Mouse (Mus musculus) gastrocnemius, postnatal 25 days (tissue): ENCODE results near the gene Rbfox1. TPM values are rescaled to one million over a fixed set of nuclear protein-coding genes. Genes with fewer than 3 reads are reported as not detected.
A peak's percentile ranks its signal among the peaks of the same experiment; 100 is the strongest.

Experiments
- DNase-seq: peaks from one replicate; pipeline ENCODE4 v3.0.0; 2022
- total RNA-seq, 2 experiments: library from RNA; stranded (reverse); gene quantifications; 1 replicate in 1 of 2; 2 replicates in 1 of 2; pipeline ENCODE4 v1.2.3; 2021

Gene Rbfox1
- total RNA-seq, 2 experiments from 2014 or later: 146 to 174 TPM

DNA sequence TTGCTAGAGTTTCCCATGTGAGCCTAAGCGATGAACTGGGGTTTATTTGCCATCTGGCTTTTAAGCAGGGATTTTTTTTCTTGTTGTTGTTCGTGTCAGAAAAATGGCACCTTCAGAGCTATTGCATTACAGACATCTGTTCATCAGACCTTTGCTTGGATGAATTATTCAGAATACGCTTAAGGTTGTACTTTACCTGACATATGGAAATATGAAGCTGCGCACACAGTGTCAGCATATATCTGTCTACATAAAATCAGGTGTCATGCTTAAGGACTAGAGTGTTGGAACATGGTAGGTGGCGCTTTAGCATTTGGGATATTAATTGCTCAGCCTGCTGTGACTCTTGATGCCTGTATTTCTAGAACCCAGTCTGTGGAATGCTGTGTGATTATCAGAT is 819.7 kb downstream of the Rbfox1 start:
- no peak for DNase-seq

DNA sequence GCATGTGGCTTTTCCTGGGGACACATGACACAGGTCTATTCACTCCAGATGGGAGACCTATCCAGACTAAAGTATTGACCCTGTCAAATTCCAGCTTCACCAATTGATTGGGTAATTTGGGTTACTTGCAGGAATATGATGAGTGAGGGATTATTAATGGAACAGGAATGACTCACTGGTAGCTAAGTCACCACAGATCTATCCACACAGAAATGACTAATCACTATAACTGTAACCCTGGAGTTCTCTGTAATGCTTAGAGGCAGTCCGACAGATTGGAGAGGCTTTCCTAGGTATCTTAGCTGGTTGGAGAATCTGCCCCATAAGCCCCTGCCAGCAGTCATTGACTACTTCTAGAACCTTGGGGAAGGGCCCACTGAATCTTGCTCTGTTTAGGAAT is 827.2 kb downstream of the Rbfox1 start:
- no peak for DNase-seq

DNA sequence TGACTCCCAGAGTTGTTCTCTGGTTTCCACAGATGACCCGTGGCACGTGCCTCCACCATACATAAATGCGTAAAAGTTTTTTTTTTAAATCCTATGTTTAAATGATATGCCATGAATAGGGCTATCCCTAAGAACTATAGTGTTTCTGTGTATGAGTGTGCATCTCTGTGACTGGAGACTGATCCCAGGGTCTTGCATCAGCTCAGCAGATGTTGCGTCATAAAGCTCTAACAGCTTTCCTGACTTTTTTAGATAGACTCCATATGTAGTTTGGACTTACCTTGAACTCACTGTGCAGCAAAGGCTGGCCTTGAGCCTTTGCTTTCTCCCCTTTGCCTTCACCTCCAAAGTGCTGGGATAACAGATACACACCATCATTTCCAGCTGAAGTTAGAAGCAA is 830.1 kb downstream of the Rbfox1 start:
- no peak for DNase-seq

DNA sequence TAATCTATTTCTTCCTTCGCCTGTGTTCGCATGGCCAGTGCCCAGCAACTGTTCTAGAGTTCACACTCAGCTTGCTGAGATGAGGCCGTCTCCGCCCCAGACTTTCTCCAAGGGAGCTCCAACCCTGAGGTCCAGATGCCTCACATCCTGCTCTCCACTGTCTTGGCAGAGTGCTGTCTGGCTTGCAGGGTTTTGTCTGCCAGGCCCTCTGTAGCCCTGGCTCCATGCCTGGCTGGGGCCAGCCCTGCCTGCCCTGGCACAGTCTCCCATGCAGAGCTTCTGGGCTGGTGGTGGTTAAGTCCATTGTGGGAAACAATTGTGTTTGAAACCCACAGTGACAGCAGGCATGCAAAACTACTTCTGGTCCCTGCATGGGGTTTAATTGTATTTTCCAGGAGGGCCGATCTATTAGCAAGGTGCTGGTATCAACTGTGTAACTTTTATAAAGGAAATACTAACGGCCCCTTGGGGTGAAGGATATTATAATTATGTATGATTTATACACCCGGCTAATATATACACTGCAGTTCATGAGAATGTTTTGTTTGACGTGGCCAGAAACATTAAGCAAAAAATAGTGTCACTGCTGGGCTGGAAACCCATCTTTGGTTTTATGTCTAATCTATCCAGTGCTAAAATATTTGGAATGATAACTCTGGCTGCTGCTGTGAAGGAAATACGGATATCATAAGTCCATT is 831.2 kb downstream of the Rbfox1 start:
- DNase-seq: peak; percentile 36

DNA sequence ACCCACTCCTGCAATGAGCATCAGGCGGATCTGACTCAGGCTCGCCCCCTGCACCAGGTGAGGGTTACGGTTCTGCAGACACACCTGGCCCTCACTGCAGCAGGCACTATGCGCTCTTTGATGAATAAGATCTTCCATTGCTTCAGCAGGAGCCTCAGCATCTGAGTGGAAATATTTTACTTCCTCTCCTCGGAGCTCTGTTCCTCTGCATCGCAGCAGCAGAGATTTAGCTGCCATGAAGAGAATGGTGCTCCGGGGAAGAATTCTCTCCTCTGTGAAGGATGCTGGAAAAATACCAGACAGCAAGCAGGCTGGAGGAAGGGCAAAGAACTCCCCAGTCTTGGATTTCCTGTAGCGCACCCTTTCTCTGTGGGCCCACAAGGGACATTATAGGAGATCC is 833.9 kb downstream of the Rbfox1 start:
- no peak for DNase-seq

DNA sequence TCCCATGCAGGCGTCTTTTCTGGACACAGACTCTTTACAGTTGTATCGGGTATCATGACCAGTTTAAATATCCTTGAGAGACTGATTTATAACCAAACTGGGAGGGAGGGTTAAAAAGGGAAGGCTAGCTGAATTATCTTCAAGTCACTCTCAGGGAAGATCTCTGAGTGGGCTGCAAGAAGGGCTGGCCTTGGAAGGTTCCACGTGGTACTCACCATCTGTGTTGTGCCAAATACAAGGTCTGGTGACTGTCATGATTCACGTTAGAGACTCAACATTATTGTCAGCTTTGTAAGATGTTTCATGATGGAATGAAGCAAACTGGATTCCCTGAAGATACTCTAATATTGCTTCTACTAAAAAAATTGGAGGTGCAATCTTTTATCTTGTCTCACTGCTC is 847.5 kb downstream of the Rbfox1 start:
- DNase-seq: no peak

DNA sequence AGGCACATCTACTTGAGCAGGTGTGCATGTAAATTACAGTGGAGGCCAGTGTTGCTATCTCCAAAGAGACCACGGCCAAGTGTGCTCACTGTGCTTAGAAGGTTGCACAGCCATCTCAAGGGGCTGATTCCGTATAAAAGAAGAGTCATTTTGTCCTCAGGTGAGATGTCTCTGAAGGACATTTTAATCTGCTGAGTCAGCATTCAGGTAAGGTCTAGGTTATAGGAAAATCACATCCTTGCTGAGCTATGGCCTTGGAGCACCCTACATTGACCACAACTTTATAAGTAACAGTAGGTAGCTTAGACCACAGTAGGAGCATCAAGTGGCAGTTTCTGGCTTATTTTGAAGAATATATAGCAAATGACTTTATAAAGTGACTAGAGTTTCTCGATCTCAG is 848.3 kb downstream of the Rbfox1 start:
- no peak for DNase-seq

DNA sequence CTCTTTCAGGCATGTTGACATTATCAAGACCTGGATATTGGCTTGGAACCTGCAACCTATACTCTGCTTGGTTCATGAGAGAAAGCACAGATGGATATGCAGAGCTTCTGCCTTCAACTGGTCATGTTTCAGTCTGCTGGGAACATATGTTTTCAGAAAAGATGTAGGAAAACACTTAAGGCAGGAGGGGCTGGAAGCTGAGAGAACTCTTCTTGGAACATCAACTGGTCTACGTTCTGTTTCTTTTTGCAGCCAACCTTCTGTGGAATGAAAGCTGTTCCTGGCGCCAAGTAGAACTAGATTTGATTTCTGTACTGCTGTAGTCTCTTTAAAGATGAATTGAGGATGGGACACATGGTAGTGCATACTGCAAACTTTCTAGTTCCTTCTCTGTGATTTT is 851.4 kb downstream of the Rbfox1 start:
- no peak for DNase-seq

DNA sequence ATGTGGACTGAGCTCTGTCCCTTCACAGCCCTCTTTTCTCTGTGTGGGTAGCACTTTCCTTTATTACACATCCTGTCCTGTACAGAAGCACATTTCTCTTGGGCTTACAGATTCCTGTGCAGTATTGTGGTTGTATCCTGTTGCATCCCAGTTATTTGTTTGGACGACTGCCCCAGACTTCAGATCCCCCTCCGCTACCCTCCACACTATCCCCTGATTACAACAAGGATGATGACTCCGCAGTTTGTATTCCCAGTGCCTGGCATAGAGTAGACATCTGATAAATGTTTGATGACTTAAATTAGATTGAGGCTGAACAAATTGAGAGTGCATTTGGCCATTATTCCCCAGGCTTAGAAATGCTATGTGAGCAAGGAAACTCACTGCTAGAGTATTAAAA is 851.8 kb downstream of the Rbfox1 start:
- DNase-seq: no peak

DNA sequence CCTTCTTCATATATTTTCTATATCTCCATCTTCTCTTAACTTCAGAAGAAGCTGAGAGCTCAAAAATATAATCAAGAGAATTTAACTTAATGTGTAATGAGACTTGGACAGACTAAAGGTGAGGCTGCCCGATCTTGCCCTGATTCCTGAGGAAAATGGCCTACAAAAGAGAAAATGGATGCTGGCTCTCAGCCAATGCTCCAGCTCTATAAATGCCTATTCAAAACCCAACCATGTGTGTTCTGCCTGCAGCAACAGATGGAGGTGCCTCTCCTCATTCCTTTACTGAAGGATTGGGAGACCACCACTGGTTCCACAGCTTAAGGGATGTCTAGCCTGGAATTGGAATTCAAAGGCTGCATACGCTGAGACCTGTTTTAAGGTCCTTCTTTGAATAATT is 861.0 kb downstream of the Rbfox1 start:
- no peak for DNase-seq

DNA sequence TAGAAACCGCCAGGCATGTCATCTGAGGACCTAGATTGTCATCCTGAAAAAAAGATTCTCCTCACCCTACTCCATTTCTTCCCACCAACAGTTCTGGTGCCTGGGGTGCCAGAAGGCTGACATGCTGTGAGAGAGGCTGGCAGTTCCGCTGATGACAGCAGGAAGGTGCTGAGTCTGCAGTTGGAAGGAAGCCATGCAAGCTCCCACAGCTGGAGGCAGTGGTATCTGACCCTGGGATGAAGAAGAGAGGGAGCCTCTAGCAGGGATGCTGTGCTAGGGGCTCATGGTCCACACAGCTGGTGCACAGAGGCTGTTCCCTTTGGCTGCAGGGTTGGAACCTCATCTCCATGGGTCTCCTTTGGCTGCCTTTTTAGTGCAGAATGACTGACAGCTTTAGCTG is 865.3 kb downstream of the Rbfox1 start:
- DNase-seq: no peak

DNA sequence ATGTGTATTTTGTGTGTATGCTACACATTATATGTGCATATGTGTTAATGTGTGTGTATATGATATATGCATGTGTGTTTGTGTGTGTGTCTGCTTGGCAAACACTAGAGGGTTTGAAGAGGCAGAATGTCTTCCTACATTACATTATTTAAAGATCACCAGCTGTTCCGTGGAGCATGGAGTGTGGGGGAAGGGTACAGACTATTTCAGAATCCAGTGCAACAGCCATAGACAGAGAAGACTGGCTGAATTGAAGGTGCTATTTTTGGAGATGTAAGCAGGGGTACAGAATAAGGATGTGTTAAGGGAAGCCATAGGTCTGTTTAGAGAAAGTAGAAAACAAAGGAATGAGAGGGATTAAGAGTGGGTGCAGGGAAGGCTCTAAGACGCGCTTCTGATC is 869.7 kb downstream of the Rbfox1 start:
- DNase-seq: no peak

DNA sequence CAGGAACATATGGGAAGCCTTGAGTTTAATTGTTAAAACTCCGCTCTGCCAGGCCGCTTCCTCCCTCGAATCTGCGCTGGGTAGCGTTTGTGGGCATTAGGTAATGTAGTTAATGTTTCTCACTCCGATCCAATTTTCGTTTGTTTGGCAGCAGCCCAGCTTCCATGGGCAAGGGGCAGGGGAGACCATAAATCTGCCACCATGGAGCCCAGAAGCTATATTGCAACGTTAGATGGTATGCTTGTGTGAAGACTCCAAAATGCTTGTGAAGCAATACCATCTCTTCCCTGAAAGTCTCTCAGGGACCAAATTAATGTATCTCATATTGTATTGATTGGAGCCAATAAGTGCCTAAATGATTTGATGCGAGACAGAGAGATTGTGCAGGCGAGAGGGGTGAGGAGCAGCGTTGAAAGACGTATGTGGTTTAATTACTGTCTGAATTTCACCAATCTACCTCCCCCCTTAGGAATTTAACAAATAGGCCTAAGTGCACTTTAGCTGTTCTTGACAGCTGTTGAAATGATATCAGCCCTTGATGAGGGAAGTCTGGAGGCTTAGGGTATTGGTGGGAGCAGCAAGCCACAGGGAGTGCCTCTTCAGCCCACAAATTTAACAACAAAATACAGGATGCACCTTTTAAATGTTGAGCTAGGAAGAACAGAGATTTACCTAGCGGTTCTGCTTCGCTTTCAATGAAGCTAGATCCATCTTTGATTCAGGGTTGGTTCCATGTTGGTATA is 884.5 kb downstream of the Rbfox1 start:
- DNase-seq: no peak

DNA sequence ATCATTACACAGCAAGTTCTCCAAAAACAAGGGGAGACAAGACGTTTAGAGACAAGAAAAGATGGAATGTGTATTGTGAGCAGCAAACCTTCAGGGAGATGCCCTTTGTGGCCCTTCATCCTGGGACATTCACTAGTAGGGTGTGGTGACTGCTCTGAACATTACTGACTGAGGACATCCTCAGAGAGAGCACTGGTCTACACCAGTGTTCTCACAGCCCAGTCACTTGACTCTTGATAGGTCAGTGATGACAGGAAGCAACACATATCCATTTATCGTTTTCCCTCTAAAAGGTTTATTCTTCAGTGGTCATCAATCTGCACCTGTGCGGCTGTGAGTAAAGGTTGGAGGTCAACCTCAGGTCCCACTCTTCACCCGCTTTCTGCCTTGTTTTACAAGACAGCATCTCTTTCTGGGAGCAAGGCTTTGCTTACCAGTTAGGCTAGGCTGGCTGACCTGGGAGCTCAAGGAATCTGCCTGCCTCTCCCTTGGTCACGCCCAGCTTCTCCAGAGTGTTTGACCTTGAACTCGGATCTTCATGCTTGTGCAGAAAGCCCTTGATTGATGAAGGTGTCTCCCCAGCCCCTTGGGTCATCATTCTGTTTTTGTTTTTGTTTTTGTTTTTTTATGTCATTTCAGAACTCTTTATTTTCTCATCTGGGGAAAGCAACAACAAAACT is 892.5 kb downstream of the Rbfox1 start:
- no peak for DNase-seq

DNA sequence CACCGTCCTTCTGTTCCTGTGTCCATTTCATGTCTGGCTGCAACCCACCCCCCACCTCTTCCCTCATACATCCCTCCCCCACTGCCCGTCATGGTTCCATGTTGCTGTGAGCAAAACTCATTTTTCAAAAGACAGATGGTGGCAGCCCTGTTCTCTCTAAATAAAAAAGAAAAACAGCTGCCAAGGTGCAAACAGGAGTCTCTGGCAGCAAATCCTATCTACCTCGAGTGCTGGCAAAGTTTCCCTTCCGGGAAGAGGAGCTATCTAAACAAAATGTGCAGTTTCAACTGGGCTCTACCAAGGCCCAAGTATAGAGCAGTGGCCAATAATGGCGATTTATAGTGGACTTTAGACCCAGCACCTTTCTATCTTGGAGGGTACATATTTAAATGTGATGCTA is 899.0 kb downstream of the Rbfox1 start:
- no peak for DNase-seq

DNA sequence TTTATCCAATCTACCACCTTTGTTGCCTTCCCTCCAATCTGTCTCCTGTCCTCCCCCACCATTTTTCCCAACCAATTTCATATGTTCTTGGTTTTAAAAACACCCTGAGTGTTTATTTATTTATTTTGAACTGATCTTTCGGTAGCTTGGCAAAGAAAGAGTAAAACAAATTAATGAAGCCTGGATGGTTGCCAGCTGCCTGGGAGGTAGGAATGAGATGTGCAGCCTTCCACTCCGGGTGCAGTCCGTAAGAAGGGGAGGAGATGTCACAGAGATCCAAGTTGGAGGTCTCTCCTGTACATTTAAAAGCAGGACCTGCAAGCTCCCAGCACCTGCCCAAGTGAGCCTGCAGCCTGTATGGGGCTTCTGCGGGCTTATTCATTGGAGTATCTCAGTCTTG is 899.9 kb downstream of the Rbfox1 start:
- no peak for DNase-seq

DNA sequence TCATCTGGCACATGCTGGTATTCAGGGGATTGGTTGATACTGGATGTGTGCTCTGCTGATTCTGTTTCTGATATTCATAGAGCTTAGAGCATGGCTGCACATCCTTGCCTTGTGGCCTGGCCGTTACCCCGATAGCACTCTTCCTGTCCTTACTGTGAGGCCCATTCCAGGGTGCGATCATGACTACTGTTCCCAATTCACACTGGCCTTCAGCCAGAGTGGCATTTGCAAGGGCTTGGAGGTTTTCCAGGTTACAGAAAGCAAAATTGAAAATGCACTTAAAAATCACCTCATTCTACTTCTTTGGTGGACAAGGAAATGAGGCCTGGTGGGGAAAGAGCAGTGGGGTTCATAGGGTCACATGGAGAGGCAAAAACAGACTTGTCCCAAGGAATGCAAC is 906.1 kb downstream of the Rbfox1 start:
- DNase-seq: no peak

DNA sequence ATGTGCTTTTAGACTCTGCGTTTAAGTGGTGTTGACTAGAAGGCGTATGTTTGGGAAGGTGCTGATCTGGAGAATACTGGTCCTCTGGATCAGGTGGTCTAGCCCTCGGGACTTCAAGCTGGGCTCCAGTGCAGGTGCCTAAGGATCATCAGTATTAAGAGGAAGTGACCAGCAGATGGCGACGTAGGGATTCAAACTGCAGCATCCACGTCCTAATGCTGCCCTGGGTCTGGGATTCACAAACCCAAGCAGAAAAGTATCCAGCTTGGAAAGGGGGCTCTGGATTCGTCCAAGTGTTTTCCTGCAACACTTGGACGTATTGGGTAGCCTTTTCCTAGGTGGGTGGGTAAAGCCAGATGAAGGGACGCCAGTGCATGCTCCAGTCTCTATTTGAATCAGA is 906.5 kb downstream of the Rbfox1 start:
- DNase-seq: no peak

DNA sequence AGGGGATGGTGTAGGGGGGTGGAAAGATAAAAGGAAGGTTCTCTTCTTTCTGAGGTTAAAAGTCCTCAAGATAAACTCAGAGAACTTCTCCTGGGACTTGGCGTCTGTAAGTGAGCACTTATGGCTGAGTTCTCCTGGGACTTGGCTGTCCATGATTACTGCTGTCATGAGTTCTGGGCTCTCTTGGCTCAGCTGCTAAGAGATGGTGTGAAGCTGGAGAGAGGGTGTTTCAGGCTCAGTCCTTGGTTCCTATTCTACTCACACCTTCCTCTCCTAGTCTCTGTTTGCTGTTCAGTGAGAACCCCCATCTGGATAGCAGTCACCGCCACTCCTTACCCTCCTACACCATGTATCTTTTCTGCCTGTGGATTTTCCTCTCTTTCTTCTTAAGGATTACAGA is 921.1 kb downstream of the Rbfox1 start:
- DNase-seq: no peak

DNA sequence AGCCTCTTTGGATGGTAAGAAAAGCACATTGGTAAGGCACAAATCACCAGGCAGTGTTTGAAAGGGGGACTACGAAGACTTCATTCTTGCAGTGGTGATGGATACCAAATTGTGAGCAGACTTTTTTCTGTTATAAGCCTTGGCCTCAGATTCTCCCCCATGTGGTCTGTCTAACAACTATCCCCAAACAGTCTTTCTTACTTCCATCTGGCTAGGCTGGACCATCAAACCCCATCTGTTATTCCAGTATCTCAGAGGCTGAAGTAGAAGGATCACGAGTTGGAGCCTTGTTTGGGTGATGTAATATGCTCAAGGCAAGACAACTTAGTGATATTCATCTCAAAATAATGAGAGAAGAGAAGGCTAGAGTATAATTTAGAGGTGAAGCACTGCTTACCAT is 922.7 kb downstream of the Rbfox1 start:
- DNase-seq: no peak

DNA sequence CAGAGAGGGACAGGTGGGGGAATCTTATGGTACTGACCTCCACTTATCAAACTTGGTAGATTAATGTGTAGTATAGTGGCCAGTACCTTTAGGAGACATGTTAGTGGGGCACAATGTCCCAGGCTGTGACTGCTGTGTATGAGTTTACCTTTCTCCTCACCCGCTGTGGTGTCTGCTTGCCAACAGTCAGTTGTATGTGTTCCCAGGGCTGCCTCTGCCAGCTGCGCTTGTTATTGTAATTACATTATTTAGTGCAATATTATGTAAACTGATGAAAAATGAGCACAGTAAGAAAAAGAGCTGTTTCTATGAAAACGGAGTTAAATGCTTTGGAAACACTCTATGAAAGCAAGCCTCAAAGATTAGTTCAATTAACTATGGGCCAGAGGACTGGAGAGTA is 928.7 kb downstream of the Rbfox1 start:
- DNase-seq: no peak

DNA sequence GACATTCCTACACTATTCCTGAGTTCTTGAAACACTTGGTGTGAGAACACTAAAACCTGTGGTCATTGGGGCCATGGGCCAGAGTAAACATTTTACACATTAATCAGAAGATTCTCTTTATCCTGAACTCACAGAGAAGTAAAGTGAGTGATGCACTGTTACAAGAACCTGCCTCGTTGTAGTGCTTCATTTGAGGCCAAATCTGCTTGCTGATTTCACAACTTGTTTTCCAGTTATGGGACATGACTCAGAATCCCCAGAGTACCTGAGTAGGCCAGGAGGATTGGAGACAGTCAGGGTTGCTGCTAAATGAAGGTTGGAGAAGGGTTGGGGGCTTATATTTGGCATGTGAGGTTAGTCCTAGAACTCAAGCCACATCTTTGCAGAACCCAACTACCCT is 936.6 kb downstream of the Rbfox1 start:
- DNase-seq: no peak

DNA sequence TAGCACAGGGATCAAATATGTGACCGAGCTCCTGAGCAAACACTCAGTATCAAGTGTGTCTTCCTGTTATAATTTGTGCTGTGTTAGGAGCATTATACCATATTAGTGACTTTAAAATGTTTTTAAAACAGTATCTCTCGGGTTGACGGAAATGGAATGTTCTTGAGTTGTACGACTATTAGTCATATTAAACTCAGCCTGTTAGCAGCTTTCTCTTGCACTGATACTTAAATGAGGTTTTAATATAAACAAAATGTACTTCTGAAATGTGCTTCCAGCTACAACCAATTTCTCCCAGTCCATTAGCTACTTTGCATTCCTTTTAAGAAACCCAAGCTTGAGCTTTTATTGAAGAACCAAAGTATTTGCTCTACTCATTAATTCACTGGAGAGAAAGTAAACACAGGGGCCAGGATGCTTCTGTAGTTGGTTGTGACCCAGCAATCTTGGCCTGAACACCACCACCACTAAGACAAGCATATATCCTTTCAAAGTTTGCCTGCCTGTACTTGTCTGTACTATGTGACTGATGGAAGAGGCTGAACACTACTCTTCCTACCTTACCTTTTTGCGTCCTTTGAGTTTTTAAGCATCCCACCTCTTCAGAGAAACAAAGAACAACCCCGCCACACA is 944.9 kb downstream of the Rbfox1 start:
- DNase-seq: no peak
